Mouse (Mus musculus) lung, embryonic 14.5 days (tissue): ENCODE results near the gene Eya3. TPM values are rescaled to one million over a fixed set of nuclear protein-coding genes. Genes with fewer than 3 reads are reported as not detected.

Experiments
- ATAC-seq: fragments of 200-750 bp; cut with Nextera tagmentation; 2 replicates; pipeline ENCODE4 v1.8.0; 2017; ENCODE audit warnings: mild to moderate bottlenecking, moderate TSS enrichment, moderate library complexity; ENCODE audit not compliant: insufficient read depth
- DNase-seq: peaks from one replicate; pipeline ENCODE4 v3.0.0-alpha.2; 2015
- H3K27ac ChIP-seq: fragments of 300-500 bp; sonication (generic); 2 replicates; pipeline ENCODE4 v1.5.1; 2014; ENCODE audit warnings: low read depth, mild to moderate bottlenecking, moderate library complexity
- H3K27me3 ChIP-seq: fragments of 300-500 bp; sonication (generic); 2 replicates; pipeline ENCODE4 v1.6.1; 2014; ENCODE audit warnings: low read length, control low read depth; ENCODE audit not compliant: insufficient read depth
- H3K36me3 ChIP-seq: fragments of 300-500 bp; sonication (generic); 2 replicates; pipeline ENCODE4 v1.6.1; 2014; ENCODE audit warnings: control low read depth; ENCODE audit not compliant: insufficient read depth
- H3K4me1 ChIP-seq: fragments of 300-500 bp; sonication (generic); 2 replicates; pipeline ENCODE4 v1.6.1; 2014; ENCODE audit warnings: antibody characterized with exemption, control low read depth; ENCODE audit not compliant: insufficient read depth
- H3K4me2 ChIP-seq: fragments of 300-500 bp; sonication (generic); 2 replicates; pipeline ENCODE4 v1.6.1; 2014; ENCODE audit warnings: mild to moderate bottlenecking
- H3K4me3 ChIP-seq: fragments of 300-500 bp; sonication (generic); 2 replicates; pipeline ENCODE4 v1.5.1; 2014; ENCODE audit warnings: low read depth, low read length
- H3K9ac ChIP-seq: fragments of 300-500 bp; sonication (generic); 2 replicates; pipeline ENCODE4 v1.6.1; 2014
- H3K9me3 ChIP-seq: fragments of 300-500 bp; sonication (generic); 2 replicates; pipeline ENCODE4 v1.6.1; 2016; ENCODE audit warnings: low read depth, low read length, control low read depth
- CTCF ChIP-seq: IDR thresholded peaks from 2 replicates; pipeline ENCODE4 v1.5.1; 2016; ENCODE audit warnings: antibody characterized with exemption, low read depth
- WGBS: fragments of 180-500 bp; shearing (Covaris S2); extraction: QIAGEN DNeasy Blood & Tissue Kit; methylation state at CpG from one replicate; pipeline ENCODE4 v1.1.7; 2014; 5-methylcytosine and 5-hydroxymethylcytosine counted together
- polyA plus RNA-seq: library from polyadenylated mRNA; unstranded; fragments of >200 nt; fragmentation: Nextera tagmentation; extraction: Ambion mirVana; gene quantifications from 2 replicates; pipeline ENCODE4 v1.2.1, GENCODE M21; 2014

Gene Eya3
- polyA plus RNA-seq, 1 experiment from 2014 or later = 29.5 TPM

DNA sequence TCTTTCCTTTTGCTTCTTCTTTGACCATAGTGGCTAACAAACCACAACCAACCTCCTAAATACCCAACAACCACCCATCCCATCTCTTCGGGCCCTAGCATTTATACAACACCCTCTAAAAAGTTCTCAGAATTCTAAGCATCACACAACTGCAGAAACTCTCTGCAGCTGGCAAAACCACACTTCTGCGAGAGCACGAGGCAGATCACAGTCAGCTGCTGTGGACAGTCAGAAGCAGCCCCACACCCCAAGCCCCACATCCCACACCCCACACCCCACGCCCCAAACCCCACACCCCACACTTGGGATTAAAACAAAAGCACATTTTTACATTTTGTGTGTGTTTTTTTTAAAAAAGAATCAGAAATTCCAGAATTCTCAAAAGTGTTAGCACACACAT is 35.3 kb upstream of the Eya3 start:
- DNase-seq (no peak), ATAC-seq (no peak)
- Histone ChIP-seq H3K4me2 (no peak overlapping the region), H3K9ac (no peak overlapping the region), H3K9me3 (no peaks in the 10 kb centered on the region), H3K27me3 (no peaks in the 10 kb centered on the region), H3K27ac (no peak overlapping the region), H3K4me3 (no peak overlapping the region), H3K36me3 (no peaks in the 10 kb centered on the region), H3K4me1 (0 out of 2 replicates have a peak, but pooled peaks cover 3% of the 10 kb centered on the region)
- no peak for TF ChIP-seq CTCF
- WGBS = 75% methylated on average over 4 of the region's 4 CpGs

DNA sequence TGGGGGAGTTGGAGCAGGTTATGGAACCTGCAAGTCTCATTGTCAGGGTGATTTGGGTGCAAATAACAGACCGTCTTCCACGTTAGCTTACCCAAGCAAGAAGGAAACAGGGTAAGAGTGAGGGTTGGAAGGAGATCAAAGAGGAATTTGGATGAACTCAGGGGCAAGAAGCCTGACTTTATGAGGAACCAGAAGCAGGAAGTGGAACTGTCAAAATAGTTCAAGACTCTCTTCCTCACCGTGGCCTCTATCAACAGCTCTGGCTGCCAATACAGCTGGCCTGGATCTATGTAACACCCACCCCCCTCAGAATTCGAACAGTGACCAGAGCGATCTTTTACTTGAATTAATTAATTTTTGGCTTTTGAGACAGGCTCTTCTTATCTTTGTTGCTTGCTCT is 33.0 kb upstream of the Eya3 start:
- Histone ChIP-seq H3K9me3 (no peaks in the 10 kb centered on the region), H3K9ac (no peak overlapping the region), H3K4me1 (0 out of 2 replicates have a peak, but pooled peaks cover 3% of the 10 kb centered on the region), H3K27me3 (no peaks in the 10 kb centered on the region), H3K27ac (no peak overlapping the region), H3K4me2 (no peak overlapping the region), H3K4me3 (no peak overlapping the region), H3K36me3 (no peaks in the 10 kb centered on the region)
- DNase-seq = peak; percentile 81
- 16% methylated on average over 5 of the region's 5 CpGs for whole genome bisulfite sequencing
- TF ChIP-seq CTCF = no peak
- peak; percentile 81 for ATAC-seq

DNA sequence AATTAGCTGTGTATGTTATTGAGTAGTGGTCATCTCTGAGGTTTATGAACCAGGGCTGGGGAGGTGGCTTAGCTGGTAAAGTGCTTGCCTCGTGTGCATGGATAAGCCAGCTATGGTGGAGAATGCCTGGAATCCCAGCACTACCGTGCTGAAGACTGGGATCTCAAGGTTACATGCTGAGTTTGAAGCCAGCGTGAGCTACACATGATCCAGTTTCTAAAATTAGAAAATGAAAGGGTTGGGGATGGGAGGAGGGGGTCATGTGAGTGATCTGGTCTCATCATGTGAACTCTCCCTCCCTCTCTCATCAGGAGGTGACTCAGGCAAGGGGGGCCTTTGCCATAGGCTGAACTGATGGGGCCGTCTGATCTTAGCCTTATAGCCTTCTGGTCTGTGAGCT is 30.6 kb upstream of the Eya3 start:
- H3K4me3 ChIP-seq = no peak overlapping the region
- DNase-seq (no peak), ATAC-seq (no peak)
- H3K27ac ChIP-seq = no peak overlapping the region
- no peak for TF ChIP-seq CTCF
- H3K9ac ChIP-seq = no peak overlapping the region
- H3K27me3 ChIP-seq = no peaks in the 10 kb centered on the region
- no peaks in the 10 kb centered on the region for H3K9me3 ChIP-seq
- WGBS = 33% methylated on average over 4 of the region's 4 CpGs
- no peak overlapping the region for H3K4me2 ChIP-seq
- 0 out of 2 replicates have a peak, but pooled peaks cover 3% of the 10 kb centered on the region for H3K4me1 ChIP-seq
- H3K36me3 ChIP-seq = no peaks in the 10 kb centered on the region

DNA sequence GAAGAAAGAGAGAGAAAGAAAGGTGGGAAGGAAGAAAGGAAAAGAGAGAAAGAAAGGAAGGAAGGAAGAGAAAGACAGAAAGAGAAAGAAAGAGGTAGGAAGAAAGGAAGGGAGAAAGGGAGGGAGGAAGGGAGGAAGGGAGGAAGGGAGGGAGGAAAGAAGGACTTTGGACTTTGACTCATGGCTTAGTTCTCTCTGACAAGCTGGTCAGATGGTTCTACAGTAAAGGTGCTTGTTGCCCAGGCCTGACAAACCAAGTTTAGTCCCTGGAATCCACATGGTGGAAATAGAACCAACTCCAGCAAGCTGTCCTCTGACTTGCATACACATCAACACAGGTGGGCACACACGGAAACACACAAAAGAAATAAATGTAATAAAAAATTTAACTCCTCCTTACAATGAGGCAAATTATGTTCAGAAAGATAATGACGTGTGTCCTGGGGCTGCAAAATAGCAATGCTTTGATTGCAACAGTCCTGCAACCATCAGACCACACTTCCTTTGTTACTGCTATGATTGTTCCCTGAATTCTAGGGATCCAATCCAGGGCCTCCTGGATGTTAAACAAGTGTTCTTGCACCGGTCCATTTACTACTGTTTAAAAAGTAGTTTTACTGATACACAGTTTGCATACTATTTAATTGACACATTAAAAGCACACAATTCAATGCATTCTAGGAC is 28.3 kb upstream of the Eya3 start:
- no peak for ATAC-seq
- WGBS = 73% methylated on average over 3 of the region's 3 CpGs

DNA sequence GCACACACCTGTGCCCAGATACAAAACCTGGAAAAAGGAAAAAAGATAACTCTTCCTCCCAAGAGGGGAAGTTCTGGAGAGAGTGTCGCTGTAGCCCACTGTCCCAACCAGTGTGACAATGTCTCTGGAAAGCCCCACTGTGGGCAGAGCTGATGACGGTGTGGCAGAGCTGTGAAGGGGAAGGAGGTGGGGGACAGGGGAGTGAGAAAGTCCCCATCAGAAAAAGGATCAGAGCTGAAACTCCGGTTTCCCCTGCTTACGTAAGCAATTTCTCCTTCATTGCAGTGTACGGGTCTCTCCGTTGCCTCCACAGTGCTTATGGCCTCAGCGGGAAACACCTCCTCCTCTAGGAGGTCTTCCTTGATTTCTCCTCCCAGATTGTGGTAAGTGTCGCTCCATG is 27.5 kb upstream of the Eya3 start:
- WGBS = 75% methylated on average over 8 of the region's 8 CpGs
- ATAC-seq = no peak
- Histone ChIP-seq H3K27ac (no peak overlapping the region), H3K4me2 (no peak overlapping the region), H3K9ac (no peak overlapping the region), H3K4me3 (no peak overlapping the region), H3K4me1 (no peaks in the 10 kb centered on the region), H3K27me3 (no peaks in the 10 kb centered on the region), H3K36me3 (no peaks in the 10 kb centered on the region), H3K9me3 (no peaks in the 10 kb centered on the region)
- no peak for TF ChIP-seq CTCF
- no peak for DNase-seq

More for the DNA sequence above, 28.3 kb upstream of the Eya3 start:
- no peak for TF ChIP-seq CTCF
- no peak overlapping the region for H3K9ac ChIP-seq
- DNase-seq = no peak
- no peaks in the 10 kb centered on the region for H3K36me3 ChIP-seq
- H3K9me3 ChIP-seq = no peaks in the 10 kb centered on the region
- H3K27ac ChIP-seq = no peak overlapping the region
- no peaks in the 10 kb centered on the region for H3K27me3 ChIP-seq
- H3K4me2 ChIP-seq = no peak overlapping the region
- H3K4me3 ChIP-seq = no peak overlapping the region
- H3K4me1 ChIP-seq = 0 out of 2 replicates have a peak, but pooled peaks cover 3% of the 10 kb centered on the region

DNA sequence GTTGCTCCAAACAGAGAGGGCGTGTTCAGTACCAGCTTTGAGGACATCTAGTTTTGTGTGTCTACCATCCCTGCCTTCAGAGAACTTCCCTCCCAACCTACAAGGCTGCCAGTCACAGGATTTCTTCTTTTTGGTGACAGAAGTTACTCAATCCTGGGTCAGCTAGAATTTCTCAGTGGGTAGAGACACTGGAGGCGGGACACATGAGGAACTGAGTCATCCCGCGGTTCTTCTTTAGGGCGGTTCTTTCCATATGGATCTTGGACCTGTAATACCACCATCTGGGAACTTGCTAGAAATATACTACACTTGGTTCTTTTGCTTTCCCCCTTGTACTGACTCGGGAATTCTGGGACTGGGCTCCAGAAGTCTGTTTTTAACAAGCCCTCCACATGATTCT is 20.9 kb upstream of the Eya3 start:
- DNase-seq = no peak
- Histone ChIP-seq H3K4me3 (no peak overlapping the region), H3K27me3 (no peaks in the 10 kb centered on the region), H3K9ac (no peak overlapping the region), H3K27ac (no peak overlapping the region), H3K4me2 (no peak overlapping the region), H3K4me1 (no peaks in the 10 kb centered on the region), H3K9me3 (no peaks in the 10 kb centered on the region), H3K36me3 (no peaks in the 10 kb centered on the region)
- TF ChIP-seq CTCF = no peak
- WGBS = 85% methylated on average over 6 of the region's 6 CpGs
- no peak for ATAC-seq

DNA sequence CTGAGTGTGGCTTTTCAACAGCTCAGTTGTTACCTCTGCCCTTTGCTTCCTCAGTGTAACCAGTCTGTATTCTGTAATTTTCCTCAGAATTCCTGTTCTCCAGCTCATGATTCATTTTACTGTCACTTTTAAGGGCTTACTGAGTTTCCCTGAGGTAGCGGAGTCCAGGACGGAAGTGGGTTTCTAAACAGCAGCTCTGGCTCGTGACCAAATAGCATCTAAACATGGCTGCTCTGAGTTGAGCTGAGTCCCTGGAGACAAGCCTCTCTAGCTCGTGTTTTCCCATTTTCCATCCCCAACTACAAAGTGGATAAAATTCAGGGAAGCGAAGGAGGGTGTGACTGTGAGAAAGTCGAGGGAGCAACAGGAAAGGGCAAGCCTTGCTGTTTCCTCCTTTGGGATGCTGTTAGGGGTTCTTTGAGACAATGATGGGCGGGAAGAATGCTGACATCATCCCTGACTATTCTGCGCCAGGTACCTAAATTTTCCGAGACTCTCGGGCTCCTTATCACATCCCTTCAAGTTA is 19.9 kb upstream of the Eya3 start:
- no peak overlapping the region for H3K4me3 ChIP-seq
- no peak overlapping the region for H3K27ac ChIP-seq
- no peak for TF ChIP-seq CTCF
- peak; percentile 56 for DNase-seq
- H3K36me3 ChIP-seq = no peaks in the 10 kb centered on the region
- no peak overlapping the region for H3K9ac ChIP-seq
- H3K4me2 ChIP-seq = no peak overlapping the region
- no peak for ATAC-seq
- H3K27me3 ChIP-seq = no peaks in the 10 kb centered on the region
- no peaks in the 10 kb centered on the region for H3K4me1 ChIP-seq
- no peaks in the 10 kb centered on the region for H3K9me3 ChIP-seq
- 69% methylated on average over 10 of the region's 10 CpGs for WGBS
